Mouse (Mus musculus) G1E (cell line): ENCODE measurements at regions not wholly inside any gene's neighbourhood (a gene's known extent, or its start where the extent isn't known, plus 50 kb on each side); places are given as distances from the start of the nearest gene placed in this dataset.

Experiments used
- ATAC-seq: 2 replicates; pipeline ENCODE4 v1.8.0; 2016; ENCODE audit warnings: mild to moderate bottlenecking; ENCODE audit not compliant: insufficient number of reproducible peaks, poor library complexity, low FRiP score, severe bottlenecking; ENCODE audit errors: extremely low read depth
- DNase-seq: peaks from one replicate; pipeline ENCODE4 v3.0.0; 2012; ENCODE audit warnings: low spot score
- H3K27me3 ChIP-seq: 2 replicates; pipeline ENCODE4 v1.6.1; 2012; ENCODE audit warnings: mild to moderate bottlenecking, low read length, inconsistent platforms; ENCODE audit not compliant: insufficient read depth
- H3K36me3 ChIP-seq: replicated peaks from 2 replicates; pipeline ENCODE3; 2012; ENCODE audit warnings: mild to moderate bottlenecking, inconsistent platforms
- H3K4me1 ChIP-seq: 2 replicates; pipeline ENCODE4 v1.6.1; 2012; ENCODE audit warnings: low read depth, low read length, inconsistent platforms, mixed read lengths; ENCODE audit not compliant: insufficient read depth
- H3K4me3 ChIP-seq: 2 replicates; pipeline ENCODE4 v1.5.1; 2012; ENCODE audit warnings: low read depth, mild to moderate bottlenecking, inconsistent platforms, low read length, moderate library complexity, mixed read lengths
- H3K9me3 ChIP-seq: replicated peaks from 2 replicates; pipeline ENCODE4 v1.6.1; 2012; ENCODE audit warnings: inconsistent platforms
- CTCF ChIP-seq: IDR thresholded peaks from 2 replicates; pipeline ENCODE4 v1.5.1; 2012; ENCODE audit warnings: low read depth, low read length, inconsistent platforms, mixed read lengths
- GATA1 ChIP-seq: IDR thresholded peaks from 2 replicates; pipeline ENCODE4 v1.6.1; 2012; ENCODE audit warnings: borderline replicate concordance, low read length, inconsistent platforms, mixed read lengths
- GATA2 ChIP-seq: IDR thresholded peaks from 2 replicates; pipeline ENCODE4 v1.6.1; 2012; ENCODE audit warnings: low read depth, low read length, inconsistent platforms, borderline replicate concordance
- POLR2AphosphoS5 ChIP-seq: IDR thresholded peaks from 2 replicates; pipeline ENCODE4 v1.6.1; 2012; ENCODE audit warnings: low read depth, low read length, inconsistent platforms; ENCODE audit not compliant: insufficient replicate concordance
- TAL1 ChIP-seq: conservative IDR thresholded peaks from 2 replicates; pipeline ENCODE4 v1.6.1; 2012; ENCODE audit warnings: low read depth, low read length, inconsistent platforms, mixed read lengths

- Histone ChIP-seq H3K4me3 (no peak overlapping the region), H3K9me3 (peaks cover 14% of the 10 kb centered on the region), H3K36me3 (no peaks in the 10 kb centered on the region), H3K4me1 (no peaks in the 10 kb centered on the region), H3K27me3 (no peaks in the 10 kb centered on the region)
- TF ChIP-seq GATA2 = no peak
- TF ChIP-seq POLR2AphosphoS5 = no peak
- TF ChIP-seq GATA1 = no peak
- TF ChIP-seq TAL1 = no peak
- TF ChIP-seq CTCF = no peak
- DNase-seq (no peak), ATAC-seq (no peak)
Measured at GRCm38 (mm10) chr3:143743649-143744048, 461.4 kb downstream of the Lmo4 start.

- TF ChIP-seq GATA2 = no peak
- no peak for ATAC-seq
- H3K4me1 ChIP-seq = no peaks in the 10 kb centered on the region
- no peak for DNase-seq
- H3K9me3 ChIP-seq = peaks cover 15% of the 10 kb centered on the region
- no peaks in the 10 kb centered on the region for H3K36me3 ChIP-seq
- no peak overlapping the region for H3K4me3 ChIP-seq
- H3K27me3 ChIP-seq = no peaks in the 10 kb centered on the region
Measured at GRCm38 (mm10) chr3:143742786-143743571, 462.0 kb downstream of the Lmo4 start.

- Histone ChIP-seq H3K4me3 (no peak overlapping the region), H3K4me1 (no peaks in the 10 kb centered on the region), H3K27me3 (no peaks in the 10 kb centered on the region), H3K36me3 (no peaks in the 10 kb centered on the region), H3K9me3 (peaks cover 16% of the 10 kb centered on the region)
- DNase-seq (no peak), ATAC-seq (no peak)
- no peak for TF ChIP-seq GATA1
- no peak for TF ChIP-seq POLR2AphosphoS5
- TF ChIP-seq CTCF = no peak
- TF ChIP-seq TAL1 = no peak
- no peak for TF ChIP-seq GATA2
Measured at GRCm38 (mm10) chr3:143738676-143739075, 466.3 kb downstream of the Lmo4 start.

GRCm38 (mm10) chr3:143737844-143738243 lies 467.2 kb downstream of the Lmo4 start:
- no peaks in the 10 kb centered on the region for H3K27me3 ChIP-seq
- H3K4me3 ChIP-seq = no peak overlapping the region
- H3K4me1 ChIP-seq = no peaks in the 10 kb centered on the region
- ATAC-seq = no peak
- no peak for TF ChIP-seq CTCF
- no peak for TF ChIP-seq POLR2AphosphoS5
- no peak for TF ChIP-seq GATA2
- no peak for TF ChIP-seq TAL1
- TF ChIP-seq GATA1 = no peak
- no peak for DNase-seq
- H3K36me3 ChIP-seq = no peaks in the 10 kb centered on the region
- H3K9me3 ChIP-seq = peaks cover 18% of the 10 kb centered on the region

DNA sequence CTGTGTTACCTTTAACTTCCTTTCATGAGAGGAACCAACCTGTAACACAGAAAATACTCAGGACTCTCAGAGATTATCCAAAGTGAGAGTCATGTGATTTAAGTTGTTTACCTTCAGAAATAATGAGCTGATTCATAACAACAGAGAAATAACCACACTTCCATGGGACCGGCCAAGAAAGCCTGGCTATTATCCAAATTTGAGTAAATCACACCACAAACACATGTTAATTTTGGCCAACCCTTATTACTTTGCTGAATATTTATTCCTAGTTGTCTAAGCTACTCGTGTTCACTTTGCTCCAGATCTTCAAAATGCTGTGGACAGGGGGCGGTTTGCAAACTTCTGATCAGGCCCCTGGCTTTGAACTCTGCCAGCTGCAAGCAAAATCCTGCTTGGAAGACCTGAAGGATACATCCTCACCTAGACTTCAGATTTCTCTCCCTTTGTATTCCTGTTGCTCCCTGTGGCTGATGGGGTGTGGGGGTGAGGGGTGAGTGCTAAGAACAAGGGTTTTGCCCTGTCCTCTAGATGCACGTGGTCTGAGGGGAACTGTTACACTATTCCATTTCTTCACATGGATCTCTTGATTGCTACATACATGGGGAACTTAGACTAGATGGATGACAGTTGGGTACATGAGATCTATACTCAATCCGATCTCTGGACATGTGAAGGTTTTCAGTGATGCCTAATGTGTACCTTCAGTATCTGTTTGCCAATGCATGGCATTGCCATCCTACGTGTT lies 468.2 kb downstream of the Lmo4 start:
- TF ChIP-seq CTCF (no peak), GATA2 (no peak), POLR2AphosphoS5 (no peak), GATA1 (no peak), TAL1 (no peak)
- Histone ChIP-seq H3K36me3 (no peaks in the 10 kb centered on the region), H3K9me3 (peaks cover 12% of the 10 kb centered on the region), H3K4me3 (no peak overlapping the region), H3K4me1 (no peaks in the 10 kb centered on the region), H3K27me3 (no peaks in the 10 kb centered on the region)
- DNase-seq (no peak), ATAC-seq (no peak)

DNA sequence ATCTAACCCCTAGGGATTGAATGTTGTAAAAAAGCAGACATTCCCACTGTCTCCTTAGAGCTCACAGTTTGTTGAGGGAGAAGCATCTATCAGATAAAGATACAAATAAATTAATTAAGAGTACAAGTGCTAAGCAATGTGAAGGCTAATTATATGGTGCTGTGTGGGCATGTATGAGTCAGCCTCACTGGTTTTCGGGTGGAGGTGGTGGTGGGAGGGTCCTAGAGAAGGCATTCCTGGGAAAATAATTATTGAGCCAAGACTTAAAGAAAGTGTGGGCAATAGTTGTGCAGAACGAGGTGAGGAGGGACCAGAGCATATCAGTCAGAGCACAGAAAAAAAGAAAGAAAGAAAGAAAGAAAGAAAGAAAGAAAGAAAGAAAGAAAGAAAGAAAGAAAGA lies 470.2 kb downstream of the Lmo4 start:
- ATAC-seq = no peak
- Histone ChIP-seq H3K36me3 (no peaks in the 10 kb centered on the region), H3K27me3 (no peaks in the 10 kb centered on the region), H3K4me1 (no peaks in the 10 kb centered on the region), H3K9me3 (peaks cover 13% of the 10 kb centered on the region), H3K4me3 (no peak overlapping the region)
- DNase-seq = no peak
- no peak for TF ChIP-seq GATA2
- no peak for TF ChIP-seq POLR2AphosphoS5
- TF ChIP-seq CTCF = no peak
- TF ChIP-seq TAL1 = no peak
- TF ChIP-seq GATA1 = no peak
